Mouse (Mus musculus) testis, adult 2 months (tissue): ENCODE results near the gene Nsrp1. TPM values are rescaled to one million over a fixed set of nuclear protein-coding genes. Genes with fewer than 3 reads are reported as not detected.

Experiments
- H3K27ac ChIP-seq: fragments of 200-500 bp; 2 replicates; pipeline ENCODE4 v1.5.1; 2012; ENCODE audit warnings: low read depth, low read length; ENCODE audit not compliant: control insufficient read depth, insufficient read depth
- H3K27me3 ChIP-seq: fragments of 200-500 bp; 2 replicates; pipeline ENCODE4 v1.6.1; 2012; ENCODE audit warnings: mild to moderate bottlenecking, low read length, moderate library complexity; ENCODE audit not compliant: control insufficient read depth, insufficient read depth
- H3K36me3 ChIP-seq: fragments of 200-500 bp; 2 replicates; pipeline ENCODE4 v1.6.1; 2012; ENCODE audit warnings: mild to moderate bottlenecking, low read length; ENCODE audit not compliant: control insufficient read depth, insufficient read depth
- H3K4me1 ChIP-seq: fragments of 200-500 bp; 2 replicates; pipeline ENCODE4 v1.6.1; 2012; ENCODE audit warnings: low read length; ENCODE audit not compliant: control insufficient read depth, insufficient read depth
- H3K4me3 ChIP-seq: fragments of 200-500 bp; 2 replicates; pipeline ENCODE4 v1.5.1; 2012; ENCODE audit warnings: low read depth, mild to moderate bottlenecking, low read length, moderate library complexity, mixed read lengths; ENCODE audit not compliant: control insufficient read depth
- CTCF ChIP-seq: fragments of 200-500 bp; IDR thresholded peaks from 2 replicates; pipeline ENCODE4 v1.5.1; 2012; ENCODE audit warnings: low read depth, mild to moderate bottlenecking, inconsistent platforms, low read length, moderate library complexity; ENCODE audit not compliant: control insufficient read depth, insufficient read depth, insufficient replicate concordance
- POLR2A ChIP-seq: fragments of 200-500 bp; IDR thresholded peaks from 2 replicates; pipeline ENCODE4 v1.6.1; 2012; ENCODE audit warnings: low read depth, mild to moderate bottlenecking, inconsistent platforms, low read length, moderate library complexity; ENCODE audit not compliant: control insufficient read depth
- polyA plus RNA-seq: library from polyadenylated mRNA; depleted of rRNA; stranded (reverse); fragments of >200 nt; gene quantifications from 2 replicates; pipeline ENCODE4 v1.2.3, GENCODE M21; 2012

Gene Nsrp1
- polyA plus RNA-seq, 1 experiment, result 4.9 TPM

DNA sequence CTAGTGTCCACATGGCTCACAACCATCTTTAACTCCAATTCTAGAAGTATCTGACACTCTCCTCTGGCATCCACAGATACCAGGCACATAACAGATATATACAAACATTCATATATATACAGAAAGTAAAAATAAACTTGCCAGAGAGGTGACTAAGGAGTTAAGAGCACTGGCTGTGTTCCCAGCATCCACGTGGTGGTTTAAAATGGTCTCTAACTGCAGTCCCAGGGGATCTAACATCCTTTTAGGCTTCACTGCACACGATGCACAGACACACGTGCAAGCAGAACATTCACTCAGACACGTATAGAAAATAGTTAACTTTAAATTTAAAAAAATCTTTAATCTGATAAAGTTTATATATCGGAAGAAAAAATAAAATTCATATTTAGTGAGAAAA lies 16.3 kb downstream of the Nsrp1 start:
- Histone ChIP-seq H3K27me3 (no peaks in the 10 kb centered on the region), H3K27ac (no peak overlapping the region), H3K36me3 (no peaks in the 10 kb centered on the region), H3K4me3 (no peak overlapping the region), H3K4me1 (no peaks in the 10 kb centered on the region)
- TF ChIP-seq CTCF (no peak), POLR2A (no peak)

- H3K4me3 ChIP-seq, result no peak overlapping the region
- no peak for TF ChIP-seq POLR2A
- no peak for TF ChIP-seq CTCF
- H3K27ac ChIP-seq, result no peak overlapping the region
- no peaks in the 10 kb centered on the region for H3K27me3 ChIP-seq
- no peaks in the 10 kb centered on the region for H3K4me1 ChIP-seq
- peaks cover 3% of the 10 kb centered on the region; the same call in 1 of the 2 replicates for H3K36me3 ChIP-seq
Measured at GRCm38 (mm10) chr11:77042816-77043215, 35.4 kb downstream of the Nsrp1 start.

DNA sequence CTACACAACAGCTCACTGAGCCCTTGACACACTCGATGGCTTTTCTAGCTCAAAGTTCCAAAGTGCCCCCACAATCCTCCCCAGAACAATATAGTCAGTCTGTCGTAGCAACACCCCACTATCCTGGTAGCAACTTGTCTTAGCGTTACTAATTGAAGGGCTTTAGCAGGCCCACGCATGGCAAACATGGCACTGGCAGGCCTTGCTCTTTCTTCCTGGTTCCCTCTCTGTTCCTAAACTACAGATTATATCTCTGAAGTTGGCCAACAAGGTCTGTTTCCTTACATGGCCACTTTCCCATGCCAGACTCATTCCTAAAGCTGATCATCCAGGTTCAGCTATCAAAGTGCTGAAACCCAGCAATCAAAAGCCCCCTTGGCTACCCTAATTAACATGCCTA lies 36.3 kb downstream of the Nsrp1 start:
- Histone ChIP-seq H3K27ac (no peak overlapping the region), H3K36me3 (peaks cover 3% of the 10 kb centered on the region; the same call in 1 of the 2 replicates), H3K4me1 (no peaks in the 10 kb centered on the region), H3K27me3 (no peaks in the 10 kb centered on the region), H3K4me3 (no peak overlapping the region)
- TF ChIP-seq POLR2A, result no peak
- no peak for TF ChIP-seq CTCF

DNA sequence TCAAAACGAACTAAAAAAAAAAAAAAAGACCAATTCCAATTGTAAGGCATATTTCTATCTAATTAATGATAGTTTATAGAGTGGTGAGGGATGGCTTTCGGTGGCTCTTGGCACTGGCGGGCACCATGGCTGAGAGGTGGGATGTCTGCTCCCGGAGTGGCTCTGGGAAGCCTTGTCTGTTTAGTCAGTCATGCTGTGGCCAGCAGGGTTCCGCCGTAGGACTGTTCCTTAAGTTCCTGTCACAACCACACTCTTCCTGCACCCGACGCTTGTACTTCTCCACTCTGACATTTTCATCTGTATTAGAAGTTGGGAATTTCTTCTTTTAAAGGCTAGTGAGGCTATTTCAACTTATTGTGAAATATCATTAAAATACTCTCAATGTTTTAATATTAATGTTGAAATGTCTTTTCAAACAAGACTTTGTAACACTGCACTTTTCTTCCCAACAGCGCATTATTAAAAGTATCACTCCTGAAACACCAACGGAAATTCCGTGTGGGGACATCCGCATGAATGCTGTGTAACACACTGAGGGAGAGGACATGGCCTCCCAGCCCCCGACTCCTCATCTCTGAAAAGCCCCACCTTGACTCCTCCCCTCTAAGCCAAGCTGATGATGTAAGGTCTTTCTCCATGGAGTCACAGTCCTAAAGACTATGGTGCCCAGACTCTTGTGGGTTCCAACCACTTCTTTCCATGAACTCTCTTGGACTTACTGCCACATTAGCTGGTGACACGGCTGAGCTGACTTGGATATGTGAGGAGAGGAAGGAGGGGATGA lies 46.9 kb downstream of the Nsrp1 start:
- TF ChIP-seq POLR2A (no peak), CTCF (no peak)
- Histone ChIP-seq H3K4me3 (no peak overlapping the region), H3K36me3 (no peaks in the 10 kb centered on the region), H3K4me1 (no peaks in the 10 kb centered on the region), H3K27ac (no peak overlapping the region), H3K27me3 (no peaks in the 10 kb centered on the region)

DNA sequence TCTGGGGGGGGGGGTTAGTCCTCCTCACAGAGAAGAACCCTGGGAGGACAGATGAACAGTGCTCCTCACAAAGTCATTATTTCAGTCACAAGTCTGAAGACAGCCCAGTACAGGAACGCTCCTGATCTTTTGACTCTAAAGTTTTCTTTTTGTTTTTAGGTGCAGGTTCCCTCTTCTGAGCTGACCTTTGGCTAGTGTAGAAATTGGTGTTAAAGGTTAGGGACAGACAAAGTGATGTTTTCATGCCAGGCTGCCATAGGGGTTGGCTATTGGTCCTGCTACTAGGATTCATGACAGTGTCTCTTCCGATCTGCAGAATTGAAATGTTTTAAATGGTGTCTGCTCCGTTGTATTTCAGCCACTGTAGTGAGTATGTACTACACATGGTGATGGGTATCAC lies 50.1 kb downstream of the Nsrp1 start:
- H3K4me3 ChIP-seq, result no peak overlapping the region
- no peaks in the 10 kb centered on the region for H3K36me3 ChIP-seq
- no peaks in the 10 kb centered on the region for H3K27me3 ChIP-seq
- no peak overlapping the region for H3K27ac ChIP-seq
- TF ChIP-seq CTCF, result no peak
- TF ChIP-seq POLR2A, result no peak
- H3K4me1 ChIP-seq, result no peaks in the 10 kb centered on the region

DNA sequence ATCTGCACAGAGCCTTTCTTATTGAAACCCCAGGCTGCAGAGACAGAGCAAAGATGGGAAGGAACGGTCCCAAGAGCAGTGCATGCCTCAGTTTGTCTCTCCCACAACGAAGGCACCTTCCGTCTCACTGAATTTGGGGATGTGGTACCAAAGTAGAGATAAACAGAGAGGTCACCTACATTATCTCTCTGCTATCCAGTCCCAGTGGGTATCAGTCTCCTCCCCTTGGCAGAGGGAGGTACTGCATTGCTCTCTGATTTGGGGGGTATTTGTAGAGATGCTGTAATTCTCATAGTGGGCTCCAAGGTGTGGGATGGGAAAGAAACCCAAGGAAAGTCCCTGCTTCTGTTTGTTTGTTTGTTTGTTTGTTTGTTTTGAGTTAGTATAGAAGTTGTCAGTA lies 51.7 kb downstream of the Nsrp1 start:
- H3K36me3 ChIP-seq, result no peaks in the 10 kb centered on the region
- no peaks in the 10 kb centered on the region for H3K4me1 ChIP-seq
- TF ChIP-seq CTCF, result no peak
- TF ChIP-seq POLR2A, result no peak
- no peaks in the 10 kb centered on the region for H3K27me3 ChIP-seq
- no peak overlapping the region for H3K4me3 ChIP-seq
- H3K27ac ChIP-seq, result no peak overlapping the region

DNA sequence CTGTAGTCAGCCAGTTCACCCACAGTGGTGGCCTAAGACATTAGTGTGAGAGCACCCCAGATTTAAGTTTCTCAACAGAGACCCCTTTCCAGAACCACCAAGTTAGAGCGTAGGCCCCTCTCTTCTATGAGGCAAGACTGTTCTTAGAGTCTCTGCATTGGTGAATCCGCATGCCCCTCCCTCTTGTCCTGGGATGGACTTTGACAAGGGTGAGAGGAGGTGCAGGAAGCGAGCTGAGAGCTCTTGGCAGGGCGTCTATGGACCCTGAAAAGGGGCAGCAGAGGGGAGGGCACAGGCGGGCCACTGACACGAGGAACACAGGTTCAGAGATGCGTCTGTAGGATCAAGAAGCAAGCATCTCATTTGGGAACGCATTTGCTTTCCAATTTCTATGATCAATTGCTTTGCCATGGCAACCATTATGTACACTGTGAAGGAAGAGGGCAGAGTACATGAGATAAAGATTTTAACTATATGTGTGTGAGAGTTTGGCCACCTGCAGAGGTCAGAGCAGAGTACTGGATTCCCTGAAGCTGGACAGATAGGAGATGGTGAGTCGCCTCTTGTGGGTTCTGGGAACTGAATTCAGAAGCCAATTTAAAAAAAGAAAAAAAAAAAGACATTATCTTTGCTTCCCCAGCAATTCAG lies 56.4 kb downstream of the Nsrp1 start:
- H3K36me3 ChIP-seq, result no peaks in the 10 kb centered on the region
- H3K4me3 ChIP-seq, result no peak overlapping the region
- H3K27me3 ChIP-seq, result no peaks in the 10 kb centered on the region
- no peak overlapping the region for H3K27ac ChIP-seq
- TF ChIP-seq POLR2A (no peak), CTCF (no peak)
- no peaks in the 10 kb centered on the region for H3K4me1 ChIP-seq

- Histone ChIP-seq H3K36me3 (no peaks in the 10 kb centered on the region), H3K4me1 (no peaks in the 10 kb centered on the region), H3K27me3 (no peaks in the 10 kb centered on the region), H3K4me3 (no peak overlapping the region), H3K27ac (no peak overlapping the region)
- no peak for TF ChIP-seq POLR2A
- no peak for TF ChIP-seq CTCF
Measured at GRCm38 (mm10) chr11:77019539-77019938, 58.7 kb downstream of the Nsrp1 start.
